Mouse (Mus musculus) CD4-positive naive resting alpha-beta T cell, adult 57 days (primary cell): ENCODE results near the gene Ypel4. TPM values are rescaled to one million over a fixed set of nuclear protein-coding genes. Genes with fewer than 3 reads are reported as not detected.

ENCODE experiments used
- total RNA-seq: library from RNA; stranded (reverse); gene quantifications from one replicate; pipeline ENCODE4 v1.2.4, GENCODE M21; 2023

Ypel4 gene
- 0.56 TPM for total RNA-seq

DNA sequence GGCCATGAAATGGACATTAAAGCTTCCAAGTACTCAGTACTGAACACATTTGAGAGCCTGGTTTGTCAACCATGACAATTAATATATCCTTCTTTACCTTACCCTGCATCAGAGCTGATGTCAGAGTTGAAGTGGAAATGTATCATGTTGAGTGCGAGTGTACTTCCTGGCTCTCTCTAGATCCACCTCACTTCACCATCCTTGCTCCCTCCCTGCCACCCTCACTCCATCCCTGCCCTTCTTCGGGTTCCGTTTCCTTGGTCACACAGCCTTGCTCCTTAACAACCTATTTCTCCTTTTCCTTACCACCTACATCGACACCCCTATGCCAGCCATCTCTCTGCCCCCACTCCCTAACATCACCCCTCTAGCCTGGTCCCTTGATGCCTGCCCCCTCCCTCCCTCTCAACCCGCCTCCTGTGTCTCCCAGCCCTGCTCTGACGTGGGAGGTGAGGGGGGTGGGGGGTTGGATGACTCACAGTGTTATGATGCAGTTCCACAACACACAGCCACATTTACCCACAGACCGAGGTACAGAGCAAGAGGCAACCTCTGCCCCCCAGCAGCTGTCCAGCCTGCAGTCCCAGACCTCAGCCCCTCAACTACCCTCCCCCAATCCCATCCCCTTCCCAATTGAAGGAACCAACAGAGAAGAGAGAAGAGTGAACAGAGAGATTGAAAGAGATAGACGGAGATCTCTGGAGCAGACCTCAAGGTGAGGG lies at the start of gene Ypel4:
Gene Ypel4 (plus strand): TSS at position 480 of the 722 bp plus-strand sequence.

DNA sequence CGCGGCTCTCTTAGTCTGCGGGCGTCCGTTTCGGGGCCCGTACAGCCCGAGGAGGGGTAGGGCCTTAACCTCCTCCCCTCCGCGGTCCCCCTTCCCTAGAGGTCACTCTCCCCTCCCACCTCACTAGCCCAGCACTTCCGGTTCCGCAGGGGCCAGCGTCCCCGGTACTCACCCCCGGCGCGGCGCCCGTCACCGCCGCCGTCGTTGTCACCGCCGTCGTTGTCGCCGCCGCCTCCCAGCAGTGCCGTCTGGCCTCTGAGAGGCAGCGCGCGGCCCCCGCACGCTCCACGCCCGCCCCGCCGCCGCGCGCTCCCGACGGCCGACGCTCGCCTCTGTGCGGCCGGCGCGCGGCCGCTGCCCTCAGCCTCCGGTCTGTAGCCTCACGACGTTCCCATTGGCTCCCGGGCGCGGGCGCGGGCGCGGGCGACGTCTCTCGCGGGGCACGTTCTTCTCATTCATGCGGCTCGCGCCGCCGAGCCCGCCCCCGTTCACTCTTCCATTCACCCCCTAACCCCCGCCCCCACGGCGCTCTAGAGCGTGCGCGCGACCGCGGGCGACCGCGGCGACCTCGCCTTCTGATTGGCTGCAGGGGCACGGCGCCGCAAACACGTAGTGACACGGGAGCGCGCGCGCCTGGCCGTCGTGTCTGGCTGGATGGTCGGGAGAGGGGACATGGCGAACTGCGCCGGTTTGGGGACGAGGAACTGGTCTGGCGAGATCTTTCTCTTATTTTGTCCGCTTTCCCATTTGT lies 18.9 kb upstream of the Ypel4 start, which contains the start of gene Zdhhc5:
Gene Zdhhc5 (minus strand): TSS at position 370 of the 751 bp plus-strand sequence.

DNA sequence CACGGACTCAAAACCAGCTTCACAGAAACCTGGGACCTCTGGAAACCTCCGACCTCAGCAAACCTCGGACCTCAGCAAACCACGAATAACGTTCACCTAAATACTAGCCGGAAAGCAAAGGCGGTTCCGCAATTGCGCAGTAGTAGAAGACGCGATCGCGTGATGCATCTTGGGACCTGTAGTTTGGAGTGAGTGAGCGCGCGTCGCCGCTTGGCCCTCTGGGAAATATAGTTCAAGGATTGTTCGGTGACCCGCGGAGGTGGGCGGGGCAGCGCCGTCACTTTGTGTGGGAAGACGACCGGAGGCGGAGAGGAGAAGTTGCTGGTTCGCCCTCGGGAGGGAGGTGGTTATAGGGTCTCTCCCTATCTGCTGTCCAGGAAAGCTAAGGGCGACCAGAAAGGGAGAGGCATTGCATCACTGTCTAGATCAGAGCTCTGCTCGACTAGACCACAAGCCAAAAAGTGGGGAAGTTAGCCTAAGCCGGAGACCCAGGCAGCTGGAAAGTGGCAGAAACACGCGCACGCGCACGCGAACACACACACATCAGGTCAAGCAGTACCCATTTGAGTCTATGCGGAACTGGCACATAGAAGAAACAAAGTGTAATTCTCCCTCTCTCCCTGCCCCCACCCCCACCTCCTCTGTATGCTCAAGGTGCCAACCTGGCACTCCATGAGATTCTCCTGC lies 6.5 kb upstream of the Ypel4 start, which contains the start of gene Clp1:
Gene Clp1 (minus strand): TSS at position 179 of the 687 bp plus-strand sequence.

DNA sequence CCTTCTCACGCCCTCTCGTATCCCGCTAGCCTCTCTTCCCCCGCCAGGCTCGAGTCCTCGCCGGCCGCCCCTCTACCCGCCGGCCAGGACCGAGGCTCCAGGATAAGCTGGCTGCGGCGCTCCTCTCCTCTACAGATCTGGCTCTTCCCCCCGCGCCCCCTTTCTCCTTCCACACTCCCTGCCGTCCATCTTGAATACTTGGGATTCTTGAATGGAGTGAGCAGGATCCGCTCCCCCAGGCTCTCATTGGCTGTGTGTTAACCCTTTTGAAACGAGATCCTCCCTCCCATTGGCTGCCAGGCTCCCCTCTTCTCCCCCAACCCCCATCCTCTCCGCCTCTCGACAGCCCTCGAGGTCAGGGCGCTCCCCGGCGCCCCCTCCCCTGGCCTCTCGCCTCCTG lies 9.7 kb downstream of the Ypel4 start, which contains the start of gene Gm19426:
Gene Gm19426 (minus strand): TSS at position 95 of the 400 bp plus-strand sequence.

DNA sequence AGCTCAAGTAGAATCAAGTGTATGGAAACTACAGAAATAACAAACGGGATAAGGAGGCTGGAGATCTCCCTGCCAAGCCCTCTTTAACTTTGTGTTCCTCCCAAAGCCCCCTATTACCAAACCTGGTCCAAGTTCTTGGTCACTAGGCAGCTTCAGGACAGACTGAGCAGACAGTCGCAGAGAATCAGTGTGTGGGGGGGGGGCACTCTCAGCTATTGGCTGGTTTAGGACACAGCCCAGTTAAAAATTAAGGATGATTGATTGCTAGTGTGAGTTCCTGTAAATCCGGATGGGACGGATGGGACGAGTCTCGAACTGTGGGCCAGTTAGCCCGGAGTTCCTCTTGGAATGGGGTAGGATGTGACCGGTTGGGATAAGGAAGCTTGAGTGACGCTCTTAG lies 41.4 kb downstream of the Ypel4 start, which contains the start of gene Serping1:
Gene Serping1 (minus strand): TSS at position 204 of the 400 bp plus-strand sequence.

Other genes with a start within 250 kb of the Ypel4 start
- gene Ctnnd1, start 83.3 kb upstream of the Ypel4 start, total RNA-seq, result 3.9 TPM
- gene Btbd18, start 75.0 kb upstream of the Ypel4 start, total RNA-seq, result not detected
- 41.7 TPM for gene Selenoh, start 63.3 kb upstream of the Ypel4 start, total RNA-seq
- gene Gm28635, start 56.0 kb upstream of the Ypel4 start, total RNA-seq, result not detected
- 14.7 TPM for gene Med19, start 55.7 kb upstream of the Ypel4 start, total RNA-seq
- gene Tmx2, start 54.9 kb upstream of the Ypel4 start, total RNA-seq, result 26.8 TPM
- 53.2 TPM for gene Zdhhc5, start 18.9 kb upstream of the Ypel4 start, total RNA-seq
- 25.7 TPM for gene Clp1, start 6.7 kb upstream of the Ypel4 start, total RNA-seq
- not detected for gene Gm19426, start 9.6 kb downstream of the Ypel4 start, total RNA-seq
- 4.0 TPM for gene Serping1, start 41.4 kb downstream of the Ypel4 start, total RNA-seq
- gene Ube2l6, start 64.8 kb downstream of the Ypel4 start, total RNA-seq, result 3.6 TPM
- not detected for gene Smtnl1, start 88.6 kb downstream of the Ypel4 start, total RNA-seq
- gene Timm10, start 92.9 kb downstream of the Ypel4 start, total RNA-seq, result 14.8 TPM
- 0.35 TPM for gene Slc43a1, start 104.8 kb downstream of the Ypel4 start, total RNA-seq
- gene Rtn4rl2, start 152.7 kb downstream of the Ypel4 start, total RNA-seq, result not detected
- 5.1 TPM for gene Slc43a3, start 202.5 kb downstream of the Ypel4 start, total RNA-seq
- not detected for gene Prg2, start 246.4 kb downstream of the Ypel4 start, total RNA-seq